Mouse (Mus musculus) lung, postnatal 0 days (tissue): ENCODE measurements around the gene Ano3.

Experiments
- CTCF ChIP-seq: IDR thresholded peaks from 2 replicates; pipeline ENCODE4 v1.5.1; 2016; ENCODE audit warnings: antibody characterized with exemption, mild to moderate bottlenecking
- EP300 ChIP-seq: IDR thresholded peaks from 2 replicates; pipeline ENCODE4 v1.6.1; 2016; ENCODE audit warnings: antibody characterized with exemption, mild to moderate bottlenecking, control low read depth

DNA sequence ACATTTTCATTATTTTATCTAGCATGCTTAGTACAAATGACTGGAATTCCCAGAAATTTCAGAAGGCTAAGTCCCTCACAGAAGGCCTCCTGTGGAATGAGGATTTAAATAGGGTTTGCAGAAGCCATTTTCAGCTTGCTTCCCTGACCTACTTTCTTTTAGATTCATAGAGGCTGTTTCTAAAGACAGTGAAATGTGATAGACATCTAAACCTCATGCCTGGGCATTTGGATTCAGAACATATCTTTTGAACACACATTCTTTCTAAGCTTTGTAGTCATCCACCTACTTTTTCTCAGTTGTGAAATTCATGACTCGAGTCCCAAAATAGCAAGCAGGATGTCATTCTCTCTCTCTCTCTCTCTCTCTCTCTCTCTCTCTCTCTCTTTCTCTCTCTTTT, 228.5 kb downstream of the Ano3 start:
- TF ChIP-seq CTCF: no peak
- no peak for TF ChIP-seq EP300
